Mouse (Mus musculus) liver, postnatal 0 days (tissue): ENCODE results near the gene Sgk1. TPM values are rescaled to one million over a fixed set of nuclear protein-coding genes. Genes with fewer than 3 reads are reported as not detected.
"Not testable (repeated sequence)": the region's sequence is repeated elsewhere in the genome, so short reads cannot be mapped to it uniquely, and the experiment has no call there.

Source experiments
- ATAC-seq: fragments of 200-750 bp; cut with Nextera tagmentation; 2 replicates; pipeline ENCODE4 v1.8.0; 2017; ENCODE audit warnings: mild to moderate bottlenecking, moderate library complexity
- DNase-seq: peaks from one replicate; pipeline ENCODE4 v3.0.0-alpha.2; 2016
- H3K27ac ChIP-seq: fragments of 300-500 bp; sonication (generic); 2 replicates; pipeline ENCODE4 v1.5.1; 2014; ENCODE audit warnings: antibody characterized with exemption, moderate library complexity, mild to moderate bottlenecking, low read depth
- H3K27me3 ChIP-seq: fragments of 300-500 bp; sonication (generic); 2 replicates; pipeline ENCODE4 v1.6.1; 2014; ENCODE audit warnings: low read length, control low read depth, mixed read lengths; ENCODE audit not compliant: insufficient read depth
- H3K36me3 ChIP-seq: fragments of 300-500 bp; sonication (generic); replicated peaks from 2 replicates; pipeline ENCODE4 v1.6.1; 2014; ENCODE audit warnings: mild to moderate bottlenecking, control low read depth, low read length, moderate library complexity, mixed read lengths; ENCODE audit not compliant: insufficient read depth
- H3K4me1 ChIP-seq: fragments of 300-500 bp; sonication (generic); 2 replicates; pipeline ENCODE4 v1.6.1; 2014; ENCODE audit warnings: antibody characterized with exemption, mild to moderate bottlenecking, control low read depth; ENCODE audit not compliant: insufficient read depth
- H3K4me2 ChIP-seq: fragments of 300-500 bp; sonication (generic); 2 replicates; pipeline ENCODE4 v1.6.1; 2014; ENCODE audit warnings: low read depth, mild to moderate bottlenecking, low read length, moderate library complexity, mixed read lengths
- H3K4me3 ChIP-seq: fragments of 300-500 bp; sonication (generic); 2 replicates; pipeline ENCODE4 v1.5.1; 2014; ENCODE audit warnings: low read depth, low read length
- H3K9ac ChIP-seq: fragments of 300-500 bp; sonication (generic); replicated peaks from 2 replicates; pipeline ENCODE4 v1.6.1; 2014; ENCODE audit warnings: mild to moderate bottlenecking, moderate library complexity
- H3K9me3 ChIP-seq: fragments of 300-500 bp; sonication (generic); 2 replicates; pipeline ENCODE4 v1.6.1; 2016; ENCODE audit warnings: mild to moderate bottlenecking, control low read depth, low read length, mixed read lengths
- CTCF ChIP-seq: sonication (generic); IDR thresholded peaks from 2 replicates; pipeline ENCODE4 v1.5.1; 2016; ENCODE audit warnings: antibody characterized with exemption, low read depth
- EP300 ChIP-seq: IDR thresholded peaks from 2 replicates; pipeline ENCODE4 v1.6.1; 2016; ENCODE audit warnings: antibody characterized with exemption, low read depth, mild to moderate bottlenecking
- WGBS: fragments of 180-500 bp; shearing (Covaris S2); extraction: QIAGEN DNeasy Blood & Tissue Kit; methylation state at CpG from one replicate; pipeline ENCODE4 v1.1.7; 2014; ENCODE audit not compliant: insufficient replicate concordance; 5-methylcytosine and 5-hydroxymethylcytosine counted together
- polyA plus RNA-seq: library from polyadenylated mRNA; unstranded; fragments of >200 nt; fragmentation: Nextera tagmentation; extraction: Ambion mirVana; gene quantifications from 2 replicates; pipeline ENCODE4 v1.2.1, GENCODE M21; 2015

Gene Sgk1
- polyA plus RNA-seq, 1 experiment from 2014 or later = 20.6 TPM

- peak; percentile 42 for DNase-seq
- Histone ChIP-seq H3K9ac (no peak overlapping the region), H3K4me3 (no peak overlapping the region), H3K4me2 (no peak overlapping the region), H3K4me1 (no peaks in the 10 kb centered on the region), H3K9me3 (no peaks in the 10 kb centered on the region), H3K27me3 (no peaks in the 10 kb centered on the region), H3K27ac (no peak overlapping the region), H3K36me3 (no peaks in the 10 kb centered on the region)
- peak; percentile 66 for TF ChIP-seq CTCF
- no peak for TF ChIP-seq EP300
- no peak for ATAC-seq
- WGBS = 34% methylated on average over 4 of the region's 4 CpGs
Observed at GRCm38 (mm10) chr10:22007802-22008172, 125.8 kb downstream of the Sgk1 start.

- peak; percentile 49; the same call in 1 of the 2 replicates for ATAC-seq
- Histone ChIP-seq H3K4me3 (no peak overlapping the region), H3K27me3 (no peaks in the 10 kb centered on the region), H3K4me1 (no peaks in the 10 kb centered on the region), H3K9ac (no peak overlapping the region), H3K27ac (no peak overlapping the region), H3K9me3 (no peaks in the 10 kb centered on the region), H3K4me2 (no peak overlapping the region), H3K36me3 (no peaks in the 10 kb centered on the region)
- WGBS = 30% methylated on average over 19 of the region's 19 CpGs
- peak; percentile 86 for TF ChIP-seq CTCF
- TF ChIP-seq EP300 = no peak
- peak; percentile 82 for DNase-seq
Observed at GRCm38 (mm10) chr10:22010088-22010818, 128.3 kb downstream of the Sgk1 start.

GRCm38 (mm10) chr10:22017469-22018159, 135.6 kb downstream of the Sgk1 start:
- no peak for ATAC-seq
- Histone ChIP-seq H3K36me3 (no peaks in the 10 kb centered on the region), H3K27ac (no peak overlapping the region), H3K4me2 (no peak overlapping the region), H3K4me3 (no peak overlapping the region), H3K9me3 (no peaks in the 10 kb centered on the region), H3K4me1 (no peaks in the 10 kb centered on the region), H3K9ac (no peak overlapping the region), H3K27me3 (no peaks in the 10 kb centered on the region)
- no peak for DNase-seq
- 68% methylated on average over 16 of the region's 16 CpGs for WGBS
- TF ChIP-seq EP300 (no peak), CTCF (no peak)

- Histone ChIP-seq H3K9ac (no peak overlapping the region), H3K9me3 (no peaks in the 10 kb centered on the region), H3K27ac (no peak overlapping the region), H3K4me1 (no peaks in the 10 kb centered on the region), H3K4me3 (no peak overlapping the region), H3K4me2 (no peak overlapping the region), H3K27me3 (no peaks in the 10 kb centered on the region), H3K36me3 (no peaks in the 10 kb centered on the region)
- 85% methylated on average over 4 of the region's 4 CpGs for WGBS
- ATAC-seq = no peak
- no peak for DNase-seq
- TF ChIP-seq CTCF (peak; percentile 40), EP300 (no peak)
Observed at GRCm38 (mm10) chr10:22018618-22019017, 136.6 kb downstream of the Sgk1 start.

GRCm38 (mm10) chr10:22034303-22034702, 152.3 kb downstream of the Sgk1 start:
- H3K9me3 ChIP-seq = no peaks in the 10 kb centered on the region
- H3K4me3 ChIP-seq = no peak overlapping the region
- 9% methylated on average over 9 of the region's 9 CpGs for WGBS
- H3K9ac ChIP-seq = no peak overlapping the region
- TF ChIP-seq CTCF (peak; percentile 53), EP300 (no peak)
- no peaks in the 10 kb centered on the region for H3K36me3 ChIP-seq
- DNase-seq (peak; percentile 22), ATAC-seq (no peak)
- H3K27me3 ChIP-seq = no peaks in the 10 kb centered on the region
- no peak overlapping the region for H3K27ac ChIP-seq
- H3K4me1 ChIP-seq = no peaks in the 10 kb centered on the region
- H3K4me2 ChIP-seq = no peak overlapping the region

GRCm38 (mm10) chr10:22036256-22036655, 154.3 kb downstream of the Sgk1 start:
- not testable (repeated sequence) for H3K9me3 ChIP-seq, H3K27me3 ChIP-seq, H3K9ac ChIP-seq, H3K4me1 ChIP-seq, H3K4me3 ChIP-seq, H3K36me3 ChIP-seq, H3K27ac ChIP-seq, H3K4me2 ChIP-seq, ATAC-seq
- peak; percentile 63 for DNase-seq
- TF ChIP-seq CTCF = peak; percentile 72
- 3% methylated on average over 3 of the region's 3 CpGs for WGBS

Other genes starting within 250 kb of the Sgk1 start
- not detected in 2 replicates for gene 4930444G20Rik, start 185.9 kb downstream of the Sgk1 start, polyA plus RNA-seq